Mouse (Mus musculus) hematopoietic stem cell, adult 5-6 weeks (primary cell): Measurements from ENCODE around the gene Zfp54. TPM values are rescaled to one million over a fixed set of nuclear protein-coding genes. Genes with fewer than 3 reads are reported as not detected.
"Not testable (repeated sequence)": the region's sequence is repeated elsewhere in the genome, so short reads cannot be mapped to it uniquely, and the experiment has no call there.

ENCODE experiments used
- ATAC-seq, 2 experiments: fragments of 125-278 bp in 1 of 2; replicated peaks in 1 of 2; 2 replicates each; pipeline ENCODE4 v1.8.0; 2016 to 2017; ENCODE audit warnings: inconsistent platforms in 2 of 2, mild to moderate bottlenecking in 2 of 2, moderate number of reproducible peaks in 2 of 2, low read depth in 1 of 2, moderate TSS enrichment in 1 of 2; ENCODE audit not compliant: low FRiP score in 2 of 2, poor library complexity in 2 of 2, severe bottlenecking in 2 of 2, insufficient read depth in 1 of 2, low TSS enrichment in 1 of 2
- total RNA-seq: library from RNA; stranded (forward); fragments of 172-1452, 232-1000 nt; gene quantifications from 2 replicates; pipeline ENCODE4 v1.2.3, GENCODE M21; 2017

Zfp54 gene
- total RNA-seq: 5.3 and 8.1 TPM in 2 replicates

DNA sequence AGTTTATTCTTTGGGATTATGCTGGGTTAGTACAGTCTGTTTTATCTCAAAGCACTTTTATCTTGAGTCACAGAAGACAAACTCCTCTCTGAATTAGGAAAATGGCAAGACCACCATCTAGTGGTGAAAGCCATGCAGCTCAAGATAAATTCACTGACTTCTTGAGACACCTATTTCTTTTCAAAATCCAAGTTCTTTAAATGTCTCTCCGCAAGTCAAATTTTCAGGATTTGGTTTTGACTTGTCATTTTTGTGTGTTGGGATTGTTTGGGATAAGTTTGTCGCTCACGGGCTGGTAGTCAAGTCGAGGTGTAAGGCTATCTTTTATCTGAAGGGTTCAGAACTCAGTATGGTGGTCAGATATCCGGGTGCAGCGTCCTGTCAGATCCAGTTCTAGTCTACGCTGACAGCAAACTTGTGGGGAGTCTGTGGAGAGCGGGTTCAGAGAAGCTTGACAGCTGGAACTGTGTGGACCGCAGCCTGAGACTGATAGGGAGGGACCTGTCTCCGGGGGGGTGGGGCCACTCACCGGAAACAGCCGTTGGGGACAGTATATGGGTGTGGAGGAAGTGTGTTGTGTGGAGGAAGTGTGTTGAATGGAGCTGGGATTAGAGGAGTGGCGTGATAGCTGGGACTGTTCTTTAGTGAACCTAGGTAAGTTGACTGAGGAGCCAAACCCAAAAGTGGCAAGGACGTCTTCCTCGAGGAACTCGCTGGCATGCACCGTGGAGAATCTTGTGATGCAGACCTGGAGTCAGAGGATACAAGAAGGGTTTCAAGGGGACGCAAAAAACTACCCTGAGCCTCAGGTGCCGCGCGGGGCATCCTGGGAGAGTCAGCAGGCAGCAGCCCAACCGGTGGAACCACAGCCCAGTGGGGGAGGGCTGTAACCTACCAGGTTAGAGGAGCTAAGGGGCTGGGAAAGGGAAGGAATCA, at the start of gene Zfp54:
TSS of gene Zfp54 (plus strand) at position 564 of the 936 bp plus-strand sequence.
- peak; percentile 97 to 98 for ATAC-seq

DNA sequence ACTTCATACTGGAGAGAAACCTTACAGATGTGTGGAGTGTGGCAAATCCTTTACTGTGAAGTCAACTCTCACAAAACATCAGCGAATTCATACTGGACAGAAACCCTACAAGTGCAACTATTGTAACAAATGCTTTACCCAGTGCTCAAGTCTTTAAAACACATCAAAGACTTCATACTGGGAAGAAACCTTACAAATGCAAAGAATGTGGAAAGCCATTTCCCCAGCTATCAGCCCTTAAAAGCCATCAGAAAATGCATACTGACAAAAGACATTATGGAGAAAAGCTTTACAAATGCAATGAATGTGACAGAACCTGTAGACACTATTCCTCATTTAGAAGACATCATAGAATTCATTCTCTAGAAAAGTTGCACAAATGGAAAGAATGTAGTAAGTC, 47.7 kb upstream of the Zfp54 start:
- ATAC-seq: no peak

- peak; percentile 100 for ATAC-seq
Observed at GRCm38 (mm10) chr17:21383391-21384056, 39.5 kb upstream of the Zfp54 start, which contains the start of gene Zfp677. Zfp677 (plus strand) TSS chr17:21383748.

GRCm38 (mm10) chr17:21384057-21384411, 39.0 kb upstream of the Zfp54 start:
- ATAC-seq: peak in 1 of 2 experiments; percentile 13; a peak in 3 of 4 replicates

DNA sequence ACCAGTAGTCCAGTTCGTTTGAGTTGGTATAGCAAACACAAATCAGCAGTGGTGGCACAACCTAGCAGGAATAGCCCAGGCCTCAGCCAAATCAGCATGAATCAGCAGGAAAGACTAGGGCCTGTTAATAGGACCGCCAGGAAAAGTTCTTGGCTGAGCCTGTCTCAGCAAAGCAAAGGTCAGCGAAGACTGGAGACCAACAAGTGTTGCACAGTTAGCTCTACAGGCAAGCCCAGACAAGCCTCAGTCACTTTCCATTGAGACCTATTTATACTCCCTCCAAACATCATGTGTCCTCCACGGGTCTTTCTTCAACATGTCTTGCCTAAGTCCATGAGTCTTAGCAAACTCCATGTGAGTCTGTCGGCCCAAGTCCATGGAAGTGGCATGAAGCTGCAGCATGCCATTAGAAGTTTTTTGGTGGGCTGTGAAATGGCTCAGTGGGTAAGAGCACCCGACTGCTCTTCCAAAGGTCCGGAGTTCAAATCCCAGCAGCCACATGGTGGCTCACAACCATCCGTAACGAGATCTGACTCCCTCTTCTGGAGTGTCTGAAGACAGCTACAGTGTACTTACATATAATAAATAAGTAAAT, 15.9 kb downstream of the Zfp54 start:
- ATAC-seq: not testable (repeated sequence)

GRCm38 (mm10) chr17:21449669-21450068, 26.6 kb downstream of the Zfp54 start:
- ATAC-seq: peak; percentile 69 to 78; a peak in 3 of 4 replicates

- peak; percentile 99 to 100 for ATAC-seq
Observed at GRCm38 (mm10) chr17:21450138-21450704, 27.2 kb downstream of the Zfp54 start, which contains the start of gene Zfp51. Zfp51 (plus strand) TSS chr17:21450374.

DNA sequence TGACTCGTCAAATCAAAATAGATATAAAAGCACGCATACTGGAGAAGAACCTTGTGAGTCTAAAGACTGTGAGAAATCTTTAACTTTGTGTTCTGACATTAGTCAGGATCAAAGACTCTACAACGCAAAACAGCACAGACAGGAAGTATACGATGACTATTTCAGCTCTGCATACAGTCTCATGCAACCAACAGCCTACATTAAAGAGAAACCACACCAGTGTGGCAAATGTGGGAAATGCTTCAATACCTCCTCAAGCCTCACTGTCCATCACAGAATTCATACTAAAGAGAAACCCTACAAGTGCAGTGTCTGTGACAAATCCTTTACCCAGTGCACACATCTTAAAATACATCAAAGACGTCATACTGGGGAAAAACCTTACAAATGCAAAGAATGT, 40.5 kb downstream of the Zfp54 start:
- no peak for ATAC-seq

GRCm38 (mm10) chr17:21472032-21472652, 49.1 kb downstream of the Zfp54 start:
- no peak for ATAC-seq

- peak in 1 of 2 experiments; percentile 21; a peak in 1 of 4 replicates for ATAC-seq
Observed at GRCm38 (mm10) chr17:21472653-21473307, 49.8 kb downstream of the Zfp54 start.

GRCm38 (mm10) chr17:21473362-21474190, 50.5 kb downstream of the Zfp54 start:
- ATAC-seq: no peak

GRCm38 (mm10) chr17:21474729-21475128, 51.7 kb downstream of the Zfp54 start:
- ATAC-seq: not testable (repeated sequence)

- not testable (repeated sequence) for ATAC-seq
Observed at GRCm38 (mm10) chr17:21475290-21475689, 52.3 kb downstream of the Zfp54 start.

DNA sequence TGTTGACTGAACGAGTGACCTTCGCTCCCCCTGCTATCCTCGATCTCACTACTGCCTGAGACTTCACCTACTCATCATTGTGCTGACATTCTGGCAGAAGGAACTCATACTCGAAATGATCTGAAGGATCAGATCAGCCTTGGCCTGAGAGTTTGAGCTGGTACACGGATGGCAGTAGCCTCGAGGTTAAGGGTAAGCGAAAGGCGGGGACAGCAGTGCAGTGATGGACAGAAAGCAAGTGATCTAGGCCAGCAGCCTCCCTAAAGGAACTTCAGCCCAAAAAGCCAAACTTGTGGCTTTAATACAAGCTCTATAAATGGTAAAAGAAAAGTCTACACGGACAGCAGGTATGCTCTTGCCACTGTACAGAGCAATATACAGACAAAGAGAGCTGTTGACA, 53.3 kb downstream of the Zfp54 start:
- not testable (repeated sequence) for ATAC-seq

DNA sequence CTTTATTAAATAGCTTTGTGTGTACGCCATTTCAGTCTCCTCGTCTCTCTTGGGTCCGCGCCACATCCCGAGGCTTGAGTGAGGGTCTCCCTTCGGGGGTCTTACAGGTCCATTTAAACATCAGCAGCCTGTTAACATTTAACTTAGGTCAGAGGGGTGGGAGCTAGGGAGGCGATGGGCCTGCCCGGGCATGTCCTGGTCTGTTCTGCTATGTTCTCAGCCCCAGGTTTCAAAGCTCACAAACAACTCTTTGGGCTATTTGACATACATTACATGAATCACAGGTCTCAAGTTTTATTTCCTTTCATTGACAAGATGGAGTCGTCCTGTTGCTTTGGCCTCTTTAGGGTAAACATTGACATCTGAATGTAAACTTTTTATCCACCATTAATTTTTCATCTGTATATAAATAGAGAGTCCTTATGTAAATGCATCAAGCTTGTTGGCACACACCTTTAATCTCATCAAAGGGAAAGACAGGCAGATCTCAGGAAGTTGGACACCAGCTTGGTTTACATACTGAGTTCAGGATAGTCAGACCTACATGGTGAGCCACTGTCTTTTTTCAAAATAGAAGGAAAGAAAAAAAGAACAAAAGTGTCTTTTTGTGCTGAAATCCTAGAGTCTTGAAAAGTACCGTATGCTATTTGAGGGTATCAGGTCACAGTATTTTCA, 55.2 kb downstream of the Zfp54 start:
- ATAC-seq: not testable (repeated sequence)
